Mouse (Mus musculus): ENCODE data around the gene Ccdc137. TPM values are rescaled to one million over a fixed set of nuclear protein-coding genes. Genes with fewer than 3 reads are reported as not detected.

Gene Ccdc137
- polyA plus RNA-seq, 1 experiment from 2014 or later = 34.1 TPM

DNA sequence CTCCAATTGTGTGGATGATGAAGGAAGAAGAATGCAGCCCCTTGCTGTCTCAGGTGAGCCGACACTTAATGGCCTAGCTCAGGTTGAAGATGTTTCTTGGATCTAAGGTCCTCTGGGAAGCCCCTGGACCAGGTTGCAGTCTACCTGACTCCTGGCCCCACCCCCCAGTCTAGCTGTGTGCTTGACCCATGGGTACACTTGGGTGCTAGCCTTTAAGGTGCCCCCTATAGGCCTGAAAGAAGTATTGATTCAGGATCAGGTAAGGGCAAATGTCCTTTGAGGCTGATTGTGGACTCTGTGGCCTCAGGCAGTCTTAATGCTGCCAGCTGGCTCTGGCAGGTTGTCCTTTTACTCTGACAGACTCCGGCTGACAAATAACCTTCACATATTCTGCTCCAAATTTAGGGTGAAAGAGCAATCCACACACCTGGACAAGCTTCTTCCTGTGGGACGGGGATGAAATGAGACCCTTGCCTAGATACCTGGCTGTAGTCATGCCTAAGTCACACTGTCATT, 15.1 kb upstream of the Ccdc137 start:
- no peak overlapping the region for H3K27ac ChIP-seq
- H3K4me3 ChIP-seq = no peak overlapping the region
- WGBS = 84% methylated on average over 3 of the region's 3 CpGs
- H3K9me3 ChIP-seq = no peaks in the 10 kb centered on the region
- no peaks in the 10 kb centered on the region for H3K27me3 ChIP-seq
- ATAC-seq (ENCODE audit: insufficient number of reproducible peaks, low FRiP score, low TSS enrichment, low read depth) = no peak
- H3K4me2 ChIP-seq = no peak overlapping the region
- no peaks in the 10 kb centered on the region for H3K36me3 ChIP-seq
- no peaks in the 10 kb centered on the region for H3K4me1 ChIP-seq
- no peak overlapping the region for H3K9ac ChIP-seq

DNA sequence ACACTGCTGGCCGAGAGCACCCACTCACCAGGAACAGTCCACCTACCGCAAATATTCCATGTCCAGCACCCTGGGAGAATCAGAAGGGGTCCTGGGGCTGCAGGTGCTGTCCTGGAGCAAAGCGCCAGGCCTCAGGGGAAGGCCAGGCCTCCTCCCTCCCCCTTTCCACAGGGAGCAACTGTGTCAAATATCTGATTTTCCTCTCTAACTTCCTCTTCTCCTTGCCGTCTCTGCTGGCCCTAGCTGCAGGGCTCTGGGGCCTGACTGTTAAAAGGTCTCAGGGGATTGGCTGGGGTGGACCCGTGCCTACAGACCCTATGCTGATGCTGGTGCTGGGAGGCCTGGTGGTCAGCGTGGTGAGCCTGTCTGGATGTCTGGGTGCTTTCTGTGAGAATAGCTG, 13.8 kb upstream of the Ccdc137 start:
- no peak for ATAC-seq (ENCODE audit: insufficient number of reproducible peaks, low FRiP score, low TSS enrichment, low read depth)
- 67% methylated on average over 6 of the region's 6 CpGs for WGBS
- Histone ChIP-seq H3K36me3 (no peaks in the 10 kb centered on the region), H3K9me3 (no peaks in the 10 kb centered on the region), H3K27me3 (no peaks in the 10 kb centered on the region), H3K4me1 (no peaks in the 10 kb centered on the region), H3K4me3 (no peak overlapping the region), H3K9ac (no peak overlapping the region), H3K27ac (no peak overlapping the region), H3K4me2 (no peak overlapping the region)

DNA sequence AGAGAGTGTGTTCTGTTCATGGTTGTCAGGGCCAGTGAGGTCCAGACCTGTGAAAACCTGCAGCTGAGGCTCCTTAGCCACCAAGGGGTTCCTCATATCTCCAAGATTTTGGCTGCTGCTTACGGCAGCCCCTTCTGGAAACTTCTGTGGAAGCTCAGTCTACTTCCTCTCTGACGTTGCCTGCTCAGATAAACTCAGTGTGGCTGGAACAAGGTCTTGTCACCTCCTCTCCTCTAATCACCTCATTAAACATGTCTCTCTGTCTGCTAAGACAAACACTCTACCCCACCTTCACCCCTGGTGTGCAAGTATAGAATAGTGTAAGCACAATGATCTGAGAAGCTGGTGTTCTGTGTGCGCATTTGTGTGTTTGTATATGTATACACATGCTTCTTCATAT, 12.4 kb upstream of the Ccdc137 start:
- Histone ChIP-seq H3K4me2 (no peak overlapping the region), H3K4me1 (no peaks in the 10 kb centered on the region), H3K36me3 (no peaks in the 10 kb centered on the region), H3K27ac (no peak overlapping the region), H3K4me3 (no peak overlapping the region), H3K9ac (no peak overlapping the region), H3K27me3 (no peaks in the 10 kb centered on the region), H3K9me3 (no peaks in the 10 kb centered on the region)
- 74% methylated on average over 3 of the region's 3 CpGs for WGBS
- ATAC-seq (ENCODE audit: insufficient number of reproducible peaks, low FRiP score, low TSS enrichment, low read depth) = no peak

DNA sequence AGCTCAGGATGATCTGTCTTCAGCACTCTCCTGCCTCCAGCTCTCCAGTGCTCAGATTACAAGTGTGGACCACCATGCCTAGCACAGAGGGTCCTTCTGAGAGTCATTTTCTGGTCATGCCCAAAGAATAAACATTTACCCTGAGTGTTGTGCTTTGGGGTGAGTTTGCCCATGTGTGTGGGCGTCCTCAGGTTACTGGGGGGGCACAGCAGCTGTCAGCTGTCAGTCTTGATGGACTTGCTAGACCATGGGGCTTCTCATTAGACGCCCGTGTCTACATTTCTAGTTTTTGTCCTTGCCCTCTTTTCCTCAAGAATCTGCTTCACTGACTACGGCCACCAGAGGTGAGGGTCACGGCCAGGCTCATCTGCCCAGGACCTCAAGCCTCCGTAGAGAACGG, 10.7 kb upstream of the Ccdc137 start:
- no peaks in the 10 kb centered on the region for H3K27me3 ChIP-seq
- no peak overlapping the region for H3K27ac ChIP-seq
- no peak for ATAC-seq (ENCODE audit: insufficient number of reproducible peaks, low FRiP score, low TSS enrichment, low read depth)
- 74% methylated on average over 7 of the region's 7 CpGs for WGBS
- no peak overlapping the region for H3K4me3 ChIP-seq
- H3K9ac ChIP-seq = no peak overlapping the region
- H3K4me2 ChIP-seq = no peak overlapping the region
- no peaks in the 10 kb centered on the region for H3K9me3 ChIP-seq
- H3K36me3 ChIP-seq = no peaks in the 10 kb centered on the region
- no peaks in the 10 kb centered on the region for H3K4me1 ChIP-seq

DNA sequence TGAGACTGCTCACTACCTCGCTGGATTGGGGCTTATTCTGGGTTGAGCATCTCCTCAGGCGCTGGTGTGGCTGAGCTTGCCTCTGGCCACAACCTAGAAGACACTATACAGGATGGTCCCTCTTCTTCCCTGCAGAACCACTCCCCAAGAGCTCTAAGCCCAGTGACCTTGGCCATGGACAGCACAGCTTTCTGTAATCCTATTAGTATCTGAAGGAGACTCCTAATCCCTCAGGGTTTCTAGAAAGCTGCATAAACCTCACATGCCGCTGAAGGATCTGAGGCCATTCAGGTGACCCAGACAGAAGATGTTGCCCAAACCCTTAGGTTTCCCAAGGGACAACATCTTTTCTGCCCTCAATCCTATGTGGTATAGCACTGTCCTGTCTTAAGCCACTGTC, 5.7 kb upstream of the Ccdc137 start:
- no peak overlapping the region for H3K27ac ChIP-seq
- 69% methylated on average over 3 of the region's 3 CpGs for WGBS
- no peaks in the 10 kb centered on the region for H3K27me3 ChIP-seq
- H3K4me3 ChIP-seq = no peak overlapping the region
- H3K9ac ChIP-seq = no peak overlapping the region
- no peak for ATAC-seq (ENCODE audit: insufficient number of reproducible peaks, low FRiP score, low TSS enrichment, low read depth)
- no peak overlapping the region for H3K4me2 ChIP-seq
- H3K36me3 ChIP-seq = 0 out of 2 replicates have a peak, but pooled peaks cover 3% of the 10 kb centered on the region
- H3K9me3 ChIP-seq = no peaks in the 10 kb centered on the region
- peaks cover 5% of the 10 kb centered on the region for H3K4me1 ChIP-seq

DNA sequence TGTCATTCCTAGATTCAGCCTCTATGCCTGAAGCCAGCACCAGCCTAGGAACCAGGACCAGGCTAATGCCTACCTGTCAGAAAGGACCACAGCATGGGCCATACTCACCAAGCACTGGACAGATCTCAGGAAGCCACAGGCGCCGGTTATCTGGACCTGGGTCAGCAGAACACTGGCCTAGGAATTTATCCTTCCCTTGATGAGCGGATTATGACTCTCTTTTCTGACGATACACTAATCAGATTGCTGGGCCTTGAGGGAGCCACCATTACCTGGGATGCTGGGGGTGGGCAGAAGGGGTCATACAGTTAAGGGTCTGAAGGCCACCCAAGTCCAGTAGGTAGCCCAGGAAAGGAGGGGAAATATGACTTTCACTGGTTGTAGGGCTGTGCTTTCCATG, 4.6 kb upstream of the Ccdc137 start, which contains the start of gene Pde6g:
Gene Pde6g, minus strand, starts transcription at position 195 of the 400 bp plus-strand sequence.
- no peak within 1 kb of the TSS for H3K4me3 ChIP-seq
- ATAC-seq (ENCODE audit: insufficient number of reproducible peaks, low FRiP score, low TSS enrichment, low read depth) = no peak
- no peak within 1 kb of the TSS for H3K4me2 ChIP-seq
- H3K9ac ChIP-seq = 0 out of 2 replicates have a peak within 1 kb of the TSS, but pooled peaks have one; percentile 7
- WGBS = 88% methylated on average over 4 of the region's 4 CpGs
- 0 out of 2 replicates have a peak, but pooled peaks cover 3% of the 10 kb centered on the region for H3K36me3 ChIP-seq
- H3K9me3 ChIP-seq = no peaks in the 10 kb centered on the region
- H3K4me1 ChIP-seq = peaks cover 7% of the 10 kb centered on the region
- H3K27ac ChIP-seq = no peak within 1 kb of the TSS
- H3K27me3 ChIP-seq = no peaks in the 10 kb centered on the region

DNA sequence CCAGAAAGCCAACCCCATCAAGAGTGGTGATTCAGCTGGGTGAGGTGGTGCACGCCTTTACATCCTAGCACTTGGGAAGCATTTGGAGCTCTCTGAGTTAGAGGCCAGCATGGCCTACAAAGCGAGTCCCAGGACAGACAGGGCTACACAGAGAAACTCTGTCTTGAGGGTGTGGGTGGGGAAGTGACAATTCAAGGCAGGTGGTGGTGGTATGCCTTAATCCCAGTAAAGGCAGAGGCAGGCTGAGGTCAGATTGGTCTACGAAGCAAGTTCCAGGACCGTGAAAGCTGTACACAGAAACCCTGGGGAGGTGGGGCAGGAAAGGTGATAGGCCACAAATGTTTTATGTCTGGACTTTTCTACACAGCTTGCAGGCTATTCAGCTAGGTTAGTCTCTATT, 3.0 kb upstream of the Ccdc137 start:
- 82% methylated on average over 4 of the region's 4 CpGs for WGBS
- Histone ChIP-seq H3K4me2 (no peak overlapping the region), H3K27ac (no peak overlapping the region), H3K9me3 (no peaks in the 10 kb centered on the region), H3K4me1 (peaks cover 20% of the 10 kb centered on the region), H3K4me3 (no peak overlapping the region), H3K36me3 (peaks cover 7% of the 10 kb centered on the region), H3K27me3 (no peaks in the 10 kb centered on the region), H3K9ac (no peak overlapping the region)
- ATAC-seq (ENCODE audit: insufficient number of reproducible peaks, low FRiP score, low TSS enrichment, low read depth) = no peak

DNA sequence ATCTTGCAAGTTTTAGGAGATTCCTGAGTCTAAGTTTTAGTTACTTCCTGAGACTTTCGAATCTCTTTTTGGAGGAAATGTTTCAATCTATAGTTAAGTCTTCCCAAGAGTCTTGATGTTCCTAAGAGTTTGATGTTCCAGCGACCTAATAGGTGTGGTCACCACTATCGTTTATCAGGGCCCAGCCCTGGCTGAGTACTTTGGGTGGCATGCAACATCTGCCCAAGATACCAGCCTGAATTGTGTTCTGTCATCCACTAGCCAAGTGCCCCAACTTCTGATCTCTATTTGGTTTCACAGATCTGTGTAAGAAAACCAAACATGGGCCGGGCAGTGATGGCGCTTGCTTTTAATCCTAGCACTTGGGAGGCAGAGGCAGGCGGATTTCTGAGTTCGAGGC, 2.5 kb upstream of the Ccdc137 start:
- no peak overlapping the region for H3K9ac ChIP-seq
- H3K4me2 ChIP-seq = no peak overlapping the region
- no peak overlapping the region for H3K27ac ChIP-seq
- H3K4me1 ChIP-seq = peaks cover 20% of the 10 kb centered on the region
- H3K4me3 ChIP-seq = no peak overlapping the region
- H3K36me3 ChIP-seq = peaks cover 10% of the 10 kb centered on the region
- no peaks in the 10 kb centered on the region for H3K9me3 ChIP-seq
- no peaks in the 10 kb centered on the region for H3K27me3 ChIP-seq
- ATAC-seq (ENCODE audit: insufficient number of reproducible peaks, low FRiP score, low TSS enrichment, low read depth) = no peak
- 93% methylated on average over 7 of the region's 7 CpGs for WGBS

DNA sequence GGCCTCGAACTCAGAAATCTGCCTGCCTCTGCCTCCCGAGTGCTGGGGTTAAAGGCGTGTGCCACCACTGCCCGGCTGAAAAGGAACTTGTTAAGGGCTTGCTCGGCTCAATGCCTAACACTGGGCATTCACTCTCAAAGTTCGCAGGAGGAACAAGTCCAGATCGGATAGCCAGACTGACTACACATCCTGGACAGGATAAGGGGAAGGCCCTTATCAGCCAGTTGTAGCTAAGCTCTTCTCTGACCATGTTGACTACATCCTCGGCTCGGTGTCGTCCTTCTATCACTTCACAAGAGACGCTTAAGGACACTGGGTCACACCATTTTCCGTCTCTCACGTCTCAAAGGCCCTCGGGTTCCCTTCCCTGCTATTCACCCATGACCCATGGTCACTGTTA, 545 bp upstream of the Ccdc137 start:
- ATAC-seq (ENCODE audit: insufficient number of reproducible peaks, low FRiP score, low TSS enrichment, low read depth) = no peak
- Histone ChIP-seq H3K27ac (peak overlapping the region; percentile 81), H3K9ac (peak overlapping the region; percentile 95), H3K36me3 (peaks cover 27% of the 10 kb centered on the region), H3K4me3 (peak overlapping the region; percentile 76), H3K27me3 (no peaks in the 10 kb centered on the region), H3K4me1 (peaks cover 20% of the 10 kb centered on the region), H3K9me3 (no peaks in the 10 kb centered on the region), H3K4me2 (peak overlapping the region; percentile 76)
- 29% methylated on average over 14 of the region's 14 CpGs for WGBS

DNA sequence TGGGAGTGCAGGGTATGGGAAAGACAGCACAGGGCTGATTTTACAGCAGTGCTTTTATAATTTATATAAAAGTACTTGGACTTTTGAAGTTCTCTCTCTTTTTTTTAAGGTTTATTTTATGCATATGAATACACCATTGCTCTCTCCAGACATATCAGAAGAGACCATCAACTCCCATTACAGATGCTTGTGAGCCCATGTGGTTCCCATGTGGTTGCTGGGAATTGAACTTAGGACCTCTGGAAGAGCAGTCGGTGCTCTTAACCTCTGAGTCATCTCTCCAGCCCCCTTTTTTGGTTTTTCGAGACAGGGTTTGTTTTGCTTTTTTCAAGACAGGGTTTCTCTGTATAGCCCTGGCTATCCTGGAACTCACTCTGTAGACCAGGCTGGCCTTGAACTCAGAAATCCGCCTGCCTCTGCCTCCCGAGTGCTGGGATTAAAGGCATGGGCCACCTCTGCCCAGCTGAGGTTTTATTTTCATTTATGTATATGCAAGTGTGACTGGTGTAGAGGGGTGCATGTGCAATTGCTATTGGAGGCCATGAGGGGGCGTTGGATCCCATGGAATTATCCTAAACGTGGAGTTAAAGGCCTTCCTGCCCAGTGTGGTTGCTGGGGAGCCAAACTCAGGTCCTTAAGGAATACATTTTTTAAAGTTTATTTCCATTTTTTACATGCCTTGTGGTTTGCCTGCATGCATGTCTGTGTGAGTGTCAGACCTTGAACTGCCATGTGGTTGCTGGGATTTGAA, 1.1 kb downstream of the Ccdc137 start:
- Histone ChIP-seq H3K27ac (no peak overlapping the region), H3K36me3 (peaks cover 43% of the 10 kb centered on the region), H3K27me3 (no peaks in the 10 kb centered on the region), H3K9me3 (no peaks in the 10 kb centered on the region), H3K9ac (peak overlapping the region; percentile 95; the same call in 1 of the 2 replicates), H3K4me3 (peak overlapping the region; percentile 76), H3K4me1 (peaks cover 20% of the 10 kb centered on the region), H3K4me2 (peak overlapping the region; percentile 76)
- WGBS = 62% methylated on average over 6 of the region's 6 CpGs
- no peak for ATAC-seq (ENCODE audit: insufficient number of reproducible peaks, low FRiP score, low TSS enrichment, low read depth)

DNA sequence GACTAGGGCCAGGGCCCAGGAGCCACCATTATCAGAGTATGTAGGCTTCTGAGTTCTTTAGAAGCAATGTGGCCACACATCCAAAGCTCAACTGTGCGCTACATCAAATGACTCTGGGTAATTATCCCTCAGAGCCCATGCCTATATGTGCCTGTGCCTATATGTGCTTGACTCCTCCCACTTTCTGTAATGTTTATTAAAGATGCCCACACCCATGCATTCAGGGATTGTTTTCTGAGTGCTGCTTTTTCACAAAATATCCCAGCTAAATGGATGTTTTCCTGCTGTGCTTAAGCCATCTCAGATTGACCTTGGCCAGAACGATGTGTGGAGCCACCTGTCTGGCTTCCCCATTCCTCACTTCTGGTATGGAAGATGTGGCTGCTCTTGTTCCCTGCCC, 5.6 kb downstream of the Ccdc137 start:
- H3K27ac ChIP-seq = no peak overlapping the region
- no peak overlapping the region for H3K9ac ChIP-seq
- no peak overlapping the region for H3K4me2 ChIP-seq
- no peak overlapping the region for H3K4me3 ChIP-seq
- no peaks in the 10 kb centered on the region for H3K9me3 ChIP-seq
- H3K27me3 ChIP-seq = no peaks in the 10 kb centered on the region
- 85% methylated on average over 2 of the region's 2 CpGs for WGBS
- H3K36me3 ChIP-seq = peaks cover 52% of the 10 kb centered on the region
- H3K4me1 ChIP-seq = peaks cover 33% of the 10 kb centered on the region
- ATAC-seq (ENCODE audit: insufficient number of reproducible peaks, low FRiP score, low TSS enrichment, low read depth) = no peak

DNA sequence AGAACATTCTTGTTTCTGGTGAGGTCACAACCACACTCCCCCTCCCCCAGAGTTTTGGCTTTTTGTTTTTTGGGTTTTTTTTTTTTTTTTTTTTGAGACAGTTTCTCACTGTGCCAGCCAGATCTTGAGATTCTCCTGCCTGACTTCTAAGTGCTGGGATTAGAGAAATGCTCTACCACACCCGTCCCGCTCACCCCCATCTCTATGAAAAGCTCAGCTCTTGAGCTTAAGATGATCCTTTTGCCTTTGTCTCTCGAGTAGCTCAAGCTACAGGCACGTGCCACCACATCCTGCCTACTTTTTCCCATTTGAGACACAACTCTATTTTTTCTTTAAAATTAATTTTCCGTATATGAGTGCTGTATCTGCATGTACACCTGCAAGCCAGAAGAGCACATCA, 6.5 kb downstream of the Ccdc137 start:
- Histone ChIP-seq H3K9me3 (no peaks in the 10 kb centered on the region), H3K27me3 (no peaks in the 10 kb centered on the region), H3K4me2 (no peak overlapping the region), H3K4me3 (no peak overlapping the region), H3K36me3 (peaks cover 56% of the 10 kb centered on the region), H3K9ac (no peak overlapping the region), H3K4me1 (peaks cover 28% of the 10 kb centered on the region), H3K27ac (no peak overlapping the region)
- no peak for ATAC-seq (ENCODE audit: insufficient number of reproducible peaks, low FRiP score, low TSS enrichment, low read depth)
- 81% methylated on average over 5 of the region's 5 CpGs for whole genome bisulfite sequencing

All from limb, embryonic 15.5 days (tissue).